Mouse (Mus musculus): ENCODE results near the gene Upp2.
A peak's percentile ranks its signal among the peaks of the same experiment; 100 is the strongest.

Gene Upp2

GRCm38 (mm10) chr2:58557045-58557845 lies 9.9 kb upstream of the Upp2 start:
- no peak for DNase-seq

GRCm38 (mm10) chr2:58562137-58562536 lies 5.0 kb upstream of the Upp2 start:
- DNase-seq = no peak

GRCm38 (mm10) chr2:58565267-58565666 lies 1.8 kb upstream of the Upp2 start:
- no peak for DNase-seq

GRCm38 (mm10) chr2:58566049-58566409 lies 1.1 kb upstream of the Upp2 start:
- DNase-seq = no peak

- DNase-seq = peak; percentile 31 to 35
Measured at GRCm38 (mm10) chr2:58566410-58567065, 560 bp upstream of the Upp2 start.

GRCm38 (mm10) chr2:58567866-58568719 lies 995 bp downstream of the Upp2 start:
- DNase-seq = no peak

GRCm38 (mm10) chr2:58568841-58569645 lies 1.9 kb downstream of the Upp2 start:
- no peak for DNase-seq

- no peak for DNase-seq
Measured at GRCm38 (mm10) chr2:58574167-58574566, 7.1 kb downstream of the Upp2 start.

- DNase-seq = no peak
Measured at GRCm38 (mm10) chr2:58586311-58586710, 19.2 kb downstream of the Upp2 start.

GRCm38 (mm10) chr2:58589637-58590036 lies 22.5 kb downstream of the Upp2 start:
- no peak for DNase-seq

GRCm38 (mm10) chr2:58590055-58590454 lies 23.0 kb downstream of the Upp2 start:
- no peak for DNase-seq

GRCm38 (mm10) chr2:58595350-58595749 lies 28.3 kb downstream of the Upp2 start:
- DNase-seq = no peak

- no peak for DNase-seq
Measured at GRCm38 (mm10) chr2:58596774-58597342, 29.8 kb downstream of the Upp2 start.

GRCm38 (mm10) chr2:58597556-58597955 lies 30.5 kb downstream of the Upp2 start:
- no peak for DNase-seq

- no peak for DNase-seq
Measured at GRCm38 (mm10) chr2:58599639-58600038, 32.5 kb downstream of the Upp2 start.

GRCm38 (mm10) chr2:58601382-58601781 lies 34.3 kb downstream of the Upp2 start:
- no peak for DNase-seq

- no peak for DNase-seq
Measured at GRCm38 (mm10) chr2:58603379-58603778, 36.3 kb downstream of the Upp2 start.

- DNase-seq = no peak
Measured at GRCm38 (mm10) chr2:58604791-58605190, 37.7 kb downstream of the Upp2 start.

- no peak for DNase-seq
Measured at GRCm38 (mm10) chr2:58613720-58614119, 46.6 kb downstream of the Upp2 start.

GRCm38 (mm10) chr2:58614851-58615250 lies 47.8 kb downstream of the Upp2 start:
- DNase-seq = no peak

- no peak for DNase-seq
Measured at GRCm38 (mm10) chr2:58615766-58616165, 48.7 kb downstream of the Upp2 start.

- no peak for DNase-seq
Measured at GRCm38 (mm10) chr2:58625186-58625585, 58.1 kb downstream of the Upp2 start.

Measured in B cell, adult 2 months (primary cell).